Mouse (Mus musculus) layer of hippocampus, postnatal 14 days (tissue): ENCODE measurements at regions not wholly inside any gene's neighbourhood (a gene's known extent, or its start where the extent isn't known, plus 50 kb on each side); places are given as distances from the start of the nearest gene placed in this dataset.

Experiments used
- DNase-seq, 2 experiments: peaks; one replicate each; pipeline ENCODE4 v3.0.0; 2021 to 2022; ENCODE audit warnings: low spot score in 2 of 2, mixed read lengths in 1 of 2

GRCm38 (mm10) chr3:21958595-21959286, 117.7 kb upstream of the Tbl1xr1 start:
- DNase-seq, result no peak

GRCm38 (mm10) chr3:21961091-21961490, 115.4 kb upstream of the Tbl1xr1 start:
- no peak for DNase-seq

- no peak for DNase-seq
These were observed 114.7 kb upstream of the Tbl1xr1 start for GRCm38 (mm10) chr3:21961746-21962145.

- no peak for DNase-seq
These were observed 114.1 kb upstream of the Tbl1xr1 start for GRCm38 (mm10) chr3:21962360-21962782.

GRCm38 (mm10) chr3:21962921-21963732, 113.3 kb upstream of the Tbl1xr1 start:
- DNase-seq, result no peak

GRCm38 (mm10) chr3:21963733-21964351, 112.6 kb upstream of the Tbl1xr1 start:
- DNase-seq, result no peak

- DNase-seq, result no peak
These were observed 112.0 kb upstream of the Tbl1xr1 start for GRCm38 (mm10) chr3:21964438-21964837.

- no peak for DNase-seq
These were observed 110.9 kb upstream of the Tbl1xr1 start for GRCm38 (mm10) chr3:21965556-21965955.

- no peak for DNase-seq
These were observed 104.7 kb upstream of the Tbl1xr1 start for GRCm38 (mm10) chr3:21971731-21972130.

GRCm38 (mm10) chr3:21973153-21973552, 103.3 kb upstream of the Tbl1xr1 start:
- DNase-seq, result no peak

- DNase-seq, result no peak
These were observed 102.8 kb upstream of the Tbl1xr1 start for GRCm38 (mm10) chr3:21973681-21974080.

GRCm38 (mm10) chr3:21974766-21975165, 101.7 kb upstream of the Tbl1xr1 start:
- DNase-seq, result no peak

GRCm38 (mm10) chr3:21977775-21978174, 98.7 kb upstream of the Tbl1xr1 start:
- DNase-seq, result no peak

GRCm38 (mm10) chr3:21982991-21983390, 93.5 kb upstream of the Tbl1xr1 start:
- no peak for DNase-seq

- DNase-seq, result no peak
These were observed 92.3 kb upstream of the Tbl1xr1 start for GRCm38 (mm10) chr3:21983993-21984725.

- no peak for DNase-seq
These were observed 91.6 kb upstream of the Tbl1xr1 start for GRCm38 (mm10) chr3:21984807-21985206.

GRCm38 (mm10) chr3:21986164-21986892, 90.1 kb upstream of the Tbl1xr1 start:
- DNase-seq, result no peak

GRCm38 (mm10) chr3:21986893-21987250, 89.6 kb upstream of the Tbl1xr1 start:
- DNase-seq, result no peak

- DNase-seq, result no peak
These were observed 88.9 kb upstream of the Tbl1xr1 start for GRCm38 (mm10) chr3:21987455-21988009.

GRCm38 (mm10) chr3:21988010-21988531, 88.4 kb upstream of the Tbl1xr1 start:
- DNase-seq, result no peak
